Mouse (Mus musculus) limb, embryonic 11.5 days (tissue): ENCODE data around the gene Nfic. TPM values are rescaled to one million over a fixed set of nuclear protein-coding genes. Genes with fewer than 3 reads are reported as not detected.

Source experiments
- ATAC-seq: fragments of 200-750 bp; cut with Nextera tagmentation; 2 replicates; pipeline ENCODE4 v1.8.0; 2017; ENCODE audit warnings: low read depth; ENCODE audit not compliant: insufficient number of reproducible peaks, low FRiP score, low TSS enrichment
- DNase-seq: peaks from one replicate; pipeline ENCODE4 v3.0.0-alpha.2; 2015; ENCODE audit warnings: low spot score
- H3K27ac ChIP-seq: fragments of 300-500 bp; sonication (generic); replicated peaks from 2 replicates; pipeline ENCODE4 v1.5.1; 2014; ENCODE audit warnings: low read depth, mild to moderate bottlenecking, low read length
- H3K27me3 ChIP-seq: fragments of 300-500 bp; sonication (generic); 2 replicates; pipeline ENCODE4 v1.6.1; 2014; ENCODE audit warnings: mild to moderate bottlenecking, low read length, mixed read lengths; ENCODE audit not compliant: control insufficient read depth, insufficient read depth
- H3K36me3 ChIP-seq: fragments of 300-500 bp; sonication (generic); 2 replicates; pipeline ENCODE4 v1.6.1; 2014; ENCODE audit warnings: mild to moderate bottlenecking, low read length, moderate library complexity, mixed read lengths; ENCODE audit not compliant: control insufficient read depth, insufficient read depth
- H3K4me1 ChIP-seq: fragments of 300-500 bp; sonication (generic); 2 replicates; pipeline ENCODE4 v1.6.1; 2014; ENCODE audit warnings: low read length, mixed read lengths; ENCODE audit not compliant: control insufficient read depth, insufficient read depth
- H3K4me2 ChIP-seq: fragments of 300-500 bp; sonication (generic); 2 replicates; pipeline ENCODE4 v1.6.1; 2014; ENCODE audit warnings: low read depth, mild to moderate bottlenecking, moderate library complexity; ENCODE audit not compliant: severe bottlenecking
- H3K4me3 ChIP-seq: fragments of 300-500 bp; sonication (generic); 2 replicates; pipeline ENCODE4 v1.5.1; 2014; ENCODE audit warnings: low read depth, low read length
- H3K9ac ChIP-seq: fragments of 300-500 bp; sonication (generic); 2 replicates; pipeline ENCODE4 v1.6.1; 2014; ENCODE audit warnings: mild to moderate bottlenecking, low read length
- H3K9me3 ChIP-seq: fragments of 300-500 bp; sonication (generic); 2 replicates; pipeline ENCODE4 v1.6.1; 2016; ENCODE audit warnings: low read length; ENCODE audit not compliant: control insufficient read depth
- WGBS: fragments of 180-500 bp; shearing (Covaris S2); extraction: QIAGEN DNeasy Blood & Tissue Kit; methylation state at CpG from one replicate; pipeline ENCODE4 v1.1.7; 2014; 5-methylcytosine and 5-hydroxymethylcytosine counted together
- polyA plus RNA-seq: library from polyadenylated mRNA; unstranded; fragments of >200 nt; fragmentation: Nextera tagmentation; extraction: Ambion mirVana; gene quantifications from 2 replicates; pipeline ENCODE4 v1.2.1, GENCODE M21; 2014

Gene Nfic
- polyA plus RNA-seq, 1 experiment from 2014 or later = 16.7 TPM

DNA sequence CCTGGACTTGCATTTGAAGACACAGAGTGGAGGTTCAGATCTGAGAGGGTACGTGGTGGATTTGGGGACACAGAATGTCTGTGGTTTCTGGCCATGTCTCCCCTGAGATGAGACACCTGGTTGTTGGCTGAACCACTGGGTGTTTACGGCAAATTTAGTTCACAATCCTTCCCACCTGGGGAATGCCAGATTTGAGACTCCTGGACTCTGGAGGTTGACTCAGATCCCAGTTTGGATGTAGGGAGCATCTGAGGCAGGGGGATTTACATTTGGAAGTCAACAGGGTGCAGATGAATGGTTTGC lies 78.1 kb downstream of the Nfic start:
- Histone ChIP-seq H3K27ac (peak overlapping the region; percentile 30; the same call in 1 of the 2 replicates), H3K4me1 (peaks cover 13% of the 10 kb centered on the region), H3K36me3 (0 out of 2 replicates have a peak, but pooled peaks cover 5% of the 10 kb centered on the region), H3K4me2 (peak overlapping the region; percentile 82), H3K27me3 (no peaks in the 10 kb centered on the region), H3K4me3 (peak overlapping the region; percentile 65), H3K9me3 (no peaks in the 10 kb centered on the region), H3K9ac (peak overlapping the region; percentile 75)
- 80% methylated on average over 2 of the region's 2 CpGs for WGBS
- ATAC-seq (no peak), DNase-seq (no peak)

DNA sequence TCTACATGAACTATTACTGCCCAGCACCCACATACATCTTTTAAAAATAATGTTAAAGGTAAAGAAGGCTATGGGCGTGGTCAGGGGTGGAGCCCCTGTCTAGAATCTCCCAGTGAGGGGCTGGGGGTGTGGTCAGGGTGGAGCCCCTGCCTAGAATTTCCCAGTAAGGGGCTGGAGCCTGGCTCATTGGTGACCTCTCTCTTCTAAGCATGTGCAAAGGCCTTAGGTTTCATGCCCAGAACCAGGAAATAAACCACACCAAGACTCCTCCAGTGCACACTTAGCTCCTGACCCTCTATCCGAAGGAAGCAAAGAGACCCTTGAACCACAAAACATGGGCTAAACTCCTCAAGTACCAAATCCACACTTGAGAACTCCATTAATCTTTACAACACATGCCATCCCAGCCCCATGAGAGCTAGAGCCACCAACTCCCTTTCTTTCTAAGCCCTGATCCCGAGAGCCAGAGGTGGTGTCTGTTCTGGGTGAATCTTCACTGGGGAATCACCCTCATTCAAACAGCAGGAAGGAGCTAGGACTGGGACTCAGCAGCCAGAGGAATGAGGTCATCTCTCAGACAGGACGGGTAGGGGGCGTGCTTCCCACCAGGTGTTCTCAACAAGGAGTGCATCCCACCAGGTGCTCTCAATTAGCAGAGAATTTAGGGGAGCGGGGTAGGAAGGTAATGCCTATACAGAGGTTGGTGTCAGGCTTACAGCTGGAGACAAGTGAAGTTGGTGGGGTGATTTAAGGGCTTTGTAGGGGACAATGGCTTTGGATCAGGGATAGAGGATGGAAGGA lies 78.7 kb downstream of the Nfic start:
- H3K36me3 ChIP-seq = 0 out of 2 replicates have a peak, but pooled peaks cover 5% of the 10 kb centered on the region
- H3K4me3 ChIP-seq = peak overlapping the region; percentile 65
- peaks cover 13% of the 10 kb centered on the region for H3K4me1 ChIP-seq
- H3K9me3 ChIP-seq = no peaks in the 10 kb centered on the region
- no peak for DNase-seq
- 0 out of 2 replicates have a peak overlapping the region, but pooled peaks have one; percentile 30 for H3K27ac ChIP-seq
- ATAC-seq = no peak
- peak overlapping the region; percentile 82 for H3K4me2 ChIP-seq
- 36% methylated on average over 6 of the region's 6 CpGs for WGBS
- no peaks in the 10 kb centered on the region for H3K27me3 ChIP-seq
- H3K9ac ChIP-seq = peak overlapping the region; percentile 75

DNA sequence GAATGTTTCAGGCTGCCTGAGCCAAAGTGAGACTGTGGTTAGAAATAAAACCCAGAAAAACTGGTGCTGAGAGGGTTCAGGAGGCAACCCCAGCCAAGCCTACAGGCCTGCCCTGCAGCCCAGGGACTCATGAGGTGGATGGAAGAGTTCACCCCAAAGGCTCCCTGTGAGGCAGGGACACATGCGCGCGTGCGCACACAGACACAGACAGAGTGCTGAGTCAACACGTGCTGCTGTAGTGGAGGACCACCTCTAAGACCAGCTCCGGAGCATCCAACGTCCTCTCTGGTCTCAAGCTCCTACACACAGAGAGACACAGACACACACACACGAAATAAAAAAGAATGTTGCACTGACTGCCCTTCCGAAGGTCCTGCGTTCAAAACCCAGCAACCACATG lies 80.1 kb downstream of the Nfic start:
- H3K9me3 ChIP-seq = no peaks in the 10 kb centered on the region
- no peak overlapping the region for H3K4me3 ChIP-seq
- no peak overlapping the region for H3K27ac ChIP-seq
- H3K9ac ChIP-seq = no peak overlapping the region
- no peak for DNase-seq
- peaks cover 13% of the 10 kb centered on the region; the same call in 1 of the 2 replicates for H3K36me3 ChIP-seq
- H3K27me3 ChIP-seq = no peaks in the 10 kb centered on the region
- H3K4me1 ChIP-seq = peaks cover 13% of the 10 kb centered on the region
- 0 out of 2 replicates have a peak overlapping the region, but pooled peaks have one; percentile 2 for H3K4me2 ChIP-seq
- WGBS = 95% methylated on average over 10 of the region's 10 CpGs
- no peak for ATAC-seq

DNA sequence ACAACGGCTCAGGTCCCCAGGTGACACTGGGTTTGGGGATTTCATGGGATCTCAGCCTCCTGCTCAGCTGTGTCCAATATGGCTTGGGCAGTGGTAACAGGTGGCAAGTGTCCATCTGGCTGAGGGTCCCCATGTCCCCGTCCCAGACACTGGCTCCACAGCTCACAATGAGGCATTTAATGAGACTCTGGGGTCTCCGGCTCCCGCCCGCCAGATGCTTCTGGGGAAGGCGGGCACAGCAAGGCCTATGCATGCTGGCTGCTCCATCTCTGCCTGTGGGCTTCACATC lies 88.3 kb downstream of the Nfic start:
- WGBS = 88% methylated on average over 6 of the region's 6 CpGs
- Histone ChIP-seq H3K27me3 (peaks cover 27% of the 10 kb centered on the region), H3K4me2 (no peak overlapping the region), H3K9me3 (no peaks in the 10 kb centered on the region), H3K27ac (no peak overlapping the region), H3K36me3 (peaks cover 37% of the 10 kb centered on the region), H3K9ac (no peak overlapping the region), H3K4me3 (no peak overlapping the region), H3K4me1 (peaks cover 17% of the 10 kb centered on the region)
- DNase-seq = no peak
- ATAC-seq = no peak

DNA sequence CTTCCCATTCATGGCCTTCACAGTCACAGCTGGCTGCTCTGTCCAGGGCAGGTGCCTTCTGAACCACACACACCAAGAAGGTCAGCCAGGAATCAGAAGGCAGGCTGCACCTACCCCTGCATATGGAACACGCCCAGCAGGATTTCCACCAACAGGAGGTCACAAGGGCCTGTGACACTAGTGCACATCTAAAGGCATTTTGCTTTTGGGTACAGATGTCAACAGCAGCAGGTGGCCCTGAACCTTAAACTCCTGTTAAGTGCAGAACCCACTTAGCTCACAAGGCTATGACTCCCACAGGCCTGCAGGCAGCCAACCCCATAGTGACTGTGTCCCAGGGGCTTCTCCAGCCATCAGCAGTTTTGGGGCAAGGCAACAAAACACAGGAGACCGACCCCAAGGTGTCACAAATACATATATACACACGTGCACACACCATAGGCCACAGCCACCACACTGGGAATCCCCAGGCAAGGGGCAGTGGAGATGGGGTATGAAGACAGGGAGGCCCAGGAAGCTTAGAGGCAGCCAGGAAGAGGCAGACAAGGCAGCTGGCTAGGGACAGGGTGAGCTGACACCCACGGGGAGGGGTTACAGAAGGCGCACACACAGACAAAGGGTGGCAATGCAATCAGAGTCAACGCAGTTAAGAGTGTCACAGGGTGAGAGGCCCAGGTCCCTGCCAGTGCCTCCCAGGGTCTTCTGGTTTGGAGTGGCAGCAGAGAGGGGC lies 88.8 kb downstream of the Nfic start:
- no peak overlapping the region for H3K4me3 ChIP-seq
- peaks cover 27% of the 10 kb centered on the region for H3K27me3 ChIP-seq
- H3K27ac ChIP-seq = no peak overlapping the region
- no peak for DNase-seq
- H3K4me1 ChIP-seq = peaks cover 17% of the 10 kb centered on the region
- WGBS = 82% methylated on average over 6 of the region's 6 CpGs
- H3K9ac ChIP-seq = no peak overlapping the region
- no peaks in the 10 kb centered on the region for H3K9me3 ChIP-seq
- no peak overlapping the region for H3K4me2 ChIP-seq
- ATAC-seq = no peak
- H3K36me3 ChIP-seq = peaks cover 37% of the 10 kb centered on the region

DNA sequence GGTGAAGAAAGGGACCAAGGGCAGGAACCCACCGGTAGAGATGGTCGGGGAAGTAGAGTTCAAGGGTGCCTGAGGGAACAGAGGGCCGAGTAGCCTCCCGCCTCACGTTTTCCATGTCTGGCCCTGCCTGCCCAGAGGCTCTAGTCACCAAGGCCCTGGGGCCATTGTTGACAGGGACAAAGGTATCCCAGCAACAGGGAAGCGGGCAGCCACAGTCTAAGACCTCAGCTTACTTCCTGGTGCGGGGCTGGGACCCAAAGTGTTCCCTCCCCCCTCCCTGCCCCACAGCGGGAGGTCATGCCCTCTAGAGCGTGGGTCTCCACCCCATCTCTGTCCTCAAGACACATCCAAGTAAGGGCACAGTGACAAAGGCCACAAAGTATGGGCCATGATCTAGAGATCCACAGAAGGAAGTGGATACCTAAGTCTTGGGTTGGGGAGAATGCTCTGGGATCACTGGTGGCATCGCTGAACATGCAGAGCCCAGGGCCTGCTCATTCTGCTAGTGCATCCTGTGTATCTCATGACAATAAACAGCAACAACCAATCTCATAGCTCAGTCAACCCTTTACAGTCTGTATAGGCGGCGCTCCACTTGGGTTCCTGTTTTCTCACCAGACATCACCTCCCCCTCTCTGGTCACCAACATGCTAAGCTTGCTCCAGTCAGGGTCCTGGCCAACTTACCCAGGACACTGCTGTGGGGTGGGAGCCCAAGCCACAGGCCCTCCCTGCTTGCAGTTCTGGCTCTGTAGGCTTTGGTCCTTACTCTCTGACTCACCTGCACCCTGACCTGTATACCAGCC lies 89.6 kb downstream of the Nfic start, which contains the start of gene 4930404N11Rik:
Gene 4930404N11Rik, minus strand, starts transcription at position 145 of the 805 bp plus-strand sequence.
- peaks cover 17% of the 10 kb centered on the region for H3K4me1 ChIP-seq

DNA sequence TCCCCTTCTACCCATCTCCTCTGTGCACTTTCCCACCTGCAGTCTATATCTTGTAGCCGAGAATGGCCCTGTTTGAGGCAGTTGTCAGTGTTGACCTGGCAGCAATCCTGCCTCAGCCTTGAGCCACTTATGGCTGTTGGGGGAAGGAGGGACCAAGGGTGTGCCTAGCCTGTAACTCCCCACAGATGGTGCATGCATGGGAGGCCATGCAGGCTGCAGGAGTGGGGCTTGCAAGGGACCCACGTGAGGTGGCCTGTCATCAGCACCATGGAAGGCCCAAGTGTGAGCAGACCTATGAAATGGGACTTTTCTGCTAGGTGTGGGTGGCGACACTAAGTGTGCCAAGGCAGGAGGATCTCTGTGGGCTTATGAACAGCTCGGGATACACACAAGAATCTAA lies 90.4 kb downstream of the Nfic start:
- peak; percentile 19; the same call in 1 of the 2 replicates for ATAC-seq
- Histone ChIP-seq H3K9ac (no peak overlapping the region), H3K4me1 (peaks cover 17% of the 10 kb centered on the region), H3K4me3 (peak overlapping the region; percentile 28; the same call in 1 of the 2 replicates), H3K27ac (no peak overlapping the region), H3K4me2 (peak overlapping the region; percentile 54; the same call in 1 of the 2 replicates), H3K36me3 (peaks cover 28% of the 10 kb centered on the region), H3K27me3 (peaks cover 27% of the 10 kb centered on the region), H3K9me3 (no peaks in the 10 kb centered on the region)
- peak; percentile 50 for DNase-seq
- 35% methylated on average over 4 of the region's 4 CpGs for WGBS

More for the DNA sequence above, 89.6 kb downstream of the Nfic start, which contains the start of gene 4930404N11Rik:
- peak within 1 kb of the TSS; percentile 28 for H3K4me3 ChIP-seq
- H3K9ac ChIP-seq = 0 out of 2 replicates have a peak within 1 kb of the TSS, but pooled peaks have one; percentile 4
- H3K4me2 ChIP-seq = peak within 1 kb of the TSS; percentile 54; the same call in 1 of the 2 replicates
- no peak for DNase-seq
- no peak within 1 kb of the TSS for H3K27ac ChIP-seq
- no peaks in the 10 kb centered on the region for H3K9me3 ChIP-seq
- no peak; the same call in 1 of the 2 replicates for ATAC-seq
- peaks cover 34% of the 10 kb centered on the region for H3K36me3 ChIP-seq
- 30% methylated on average over 12 of the region's 12 CpGs for WGBS
- peaks cover 27% of the 10 kb centered on the region for H3K27me3 ChIP-seq

DNA sequence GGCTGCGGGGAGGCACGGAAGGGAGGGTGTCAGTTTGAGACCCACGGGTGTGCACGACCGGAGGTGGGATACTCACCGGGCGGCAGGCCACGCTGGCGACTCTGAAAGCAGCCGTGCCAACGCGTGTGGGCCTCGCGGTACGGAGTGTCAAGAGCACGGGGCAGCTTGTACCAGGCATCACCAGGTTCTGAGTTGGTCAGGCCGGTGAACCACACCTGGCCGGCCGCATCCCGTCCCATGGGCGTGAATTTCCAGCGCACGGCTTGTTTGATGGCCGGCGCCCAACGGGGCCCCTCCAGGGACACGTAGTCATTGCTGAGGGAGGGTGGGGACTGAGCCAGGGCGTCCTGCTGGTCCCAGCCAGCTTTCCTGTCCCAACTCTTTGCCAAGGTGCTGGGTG lies 90.8 kb downstream of the Nfic start:
- WGBS = 11% methylated on average over 28 of the region's 28 CpGs
- ATAC-seq (peak; percentile 11; the same call in 1 of the 2 replicates), DNase-seq (peak; percentile 54)
- Histone ChIP-seq H3K4me1 (peaks cover 17% of the 10 kb centered on the region), H3K36me3 (peaks cover 25% of the 10 kb centered on the region), H3K4me2 (peak overlapping the region; percentile 54), H3K9ac (0 out of 2 replicates have a peak overlapping the region, but pooled peaks have one; percentile 4), H3K27ac (no peak overlapping the region), H3K9me3 (no peaks in the 10 kb centered on the region), H3K4me3 (peak overlapping the region; percentile 28), H3K27me3 (peaks cover 27% of the 10 kb centered on the region)
